Mouse (Mus musculus) frontal cortex, postnatal 10 days (tissue): ENCODE data around the gene Pyurf.

Source experiments
- DNase-seq, 2 experiments: peaks; one replicate each; pipeline ENCODE4 v3.0.0; 2022; ENCODE audit warnings: low spot score in 2 of 2, mixed read lengths in 1 of 2

Pyurf gene

GRCm38 (mm10) chr6:57691467-57692261 lies at the start of gene Pyurf:
TSS of gene Pyurf (minus strand) at chr6:57692078.
- peak; percentile 81 to 85 for DNase-seq

GRCm38 (mm10) chr6:57721347-57721746 lies 29.5 kb upstream of the Pyurf start:
- no peak for DNase-seq

GRCm38 (mm10) chr6:57711726-57712125 lies 19.8 kb upstream of the Pyurf start:
- DNase-seq, result no peak

- no peak for DNase-seq
Observed at GRCm38 (mm10) chr6:57706721-57707120, 14.8 kb upstream of the Pyurf start.

GRCm38 (mm10) chr6:57703703-57704102 lies 11.8 kb upstream of the Pyurf start:
- DNase-seq, result no peak

- DNase-seq, result peak; percentile 88 to 94
Observed at GRCm38 (mm10) chr6:57702743-57703499, 11.0 kb upstream of the Pyurf start.

- peak; percentile 28 to 42 for DNase-seq
Observed at GRCm38 (mm10) chr6:57702376-57702742, 10.5 kb upstream of the Pyurf start, which contains the start of gene Lancl2. TSS of gene Lancl2 (plus strand) at chr6:57702540.

- no peak for DNase-seq
Observed at GRCm38 (mm10) chr6:57701686-57702085, 9.8 kb upstream of the Pyurf start.

GRCm38 (mm10) chr6:57693116-57693515 lies 1.2 kb upstream of the Pyurf start:
- DNase-seq, result no peak

- DNase-seq, result no peak
Observed at GRCm38 (mm10) chr6:57684156-57684555, 7.7 kb downstream of the Pyurf start.

GRCm38 (mm10) chr6:57661295-57661694 lies 30.6 kb downstream of the Pyurf start:
- no peak for DNase-seq

- no peak for DNase-seq
Observed at GRCm38 (mm10) chr6:57647256-57647655, 44.6 kb downstream of the Pyurf start.

- peak; percentile 44 to 48 for DNase-seq
Observed at GRCm38 (mm10) chr6:57641789-57642188, 50.1 kb downstream of the Pyurf start.

- DNase-seq, result no peak
Observed at GRCm38 (mm10) chr6:57639531-57639930, 52.3 kb downstream of the Pyurf start.
